Mouse (Mus musculus): Measurements from ENCODE around the gene Mark1. TPM values are rescaled to one million over a fixed set of nuclear protein-coding genes. Genes with fewer than 3 reads are reported as not detected.

The Mark1 gene
- polyA plus RNA-seq, 1 experiment = 21.2 TPM

GRCm38 (mm10) chr1:184905371-184905770 lies 94.0 kb downstream of the Mark1 start:
- Histone ChIP-seq H3K4me1 (ENCODE audit: control insufficient read depth, insufficient read depth, low read length) (no peaks in the 10 kb centered on the region), H3K27ac (ENCODE audit: insufficient read depth, low read length) (no peak overlapping the region), H3K4me3 (ENCODE audit: insufficient read depth, low read length) (no peak overlapping the region)
- TF ChIP-seq CTCF (IDR thresholded peaks at IDR 0.05; ENCODE audit: borderline replicate concordance, insufficient read depth, low read length) (no peak), POLR2A (IDR thresholded peaks at IDR 0.05; ENCODE audit: low read depth, low read length) (no peak)

- Histone ChIP-seq H3K4me1 (ENCODE audit: control insufficient read depth, insufficient read depth, low read length) (no peaks in the 10 kb centered on the region), H3K4me3 (ENCODE audit: insufficient read depth, low read length) (no peak overlapping the region), H3K27ac (ENCODE audit: insufficient read depth, low read length) (no peak overlapping the region)
- no peak for TF ChIP-seq CTCF (IDR thresholded peaks at IDR 0.05; ENCODE audit: borderline replicate concordance, insufficient read depth, low read length)
- TF ChIP-seq POLR2A (IDR thresholded peaks at IDR 0.05; ENCODE audit: low read depth, low read length) = no peak
Measured at GRCm38 (mm10) chr1:184903697-184904096, 95.7 kb downstream of the Mark1 start.

GRCm38 (mm10) chr1:184902886-184903285 lies 96.5 kb downstream of the Mark1 start:
- Histone ChIP-seq H3K4me1 (ENCODE audit: control insufficient read depth, insufficient read depth, low read length) (no peaks in the 10 kb centered on the region), H3K27ac (ENCODE audit: insufficient read depth, low read length) (no peak overlapping the region), H3K4me3 (ENCODE audit: insufficient read depth, low read length) (no peak overlapping the region)
- TF ChIP-seq CTCF (IDR thresholded peaks at IDR 0.05; ENCODE audit: borderline replicate concordance, insufficient read depth, low read length) = no peak
- TF ChIP-seq POLR2A (IDR thresholded peaks at IDR 0.05; ENCODE audit: low read depth, low read length) = no peak

GRCm38 (mm10) chr1:184897350-184897749 lies 102.0 kb downstream of the Mark1 start:
- no peak for TF ChIP-seq CTCF (IDR thresholded peaks at IDR 0.05; ENCODE audit: borderline replicate concordance, insufficient read depth, low read length)
- no peak for TF ChIP-seq POLR2A (IDR thresholded peaks at IDR 0.05; ENCODE audit: low read depth, low read length)
- Histone ChIP-seq H3K4me1 (ENCODE audit: control insufficient read depth, insufficient read depth, low read length) (no peaks in the 10 kb centered on the region), H3K27ac (ENCODE audit: insufficient read depth, low read length) (no peak overlapping the region), H3K4me3 (ENCODE audit: insufficient read depth, low read length) (no peak overlapping the region)

GRCm38 (mm10) chr1:184891998-184892397 lies 107.4 kb downstream of the Mark1 start:
- no peak overlapping the region for H3K4me3 ChIP-seq (ENCODE audit: insufficient read depth, low read length)
- TF ChIP-seq POLR2A (IDR thresholded peaks at IDR 0.05; ENCODE audit: low read depth, low read length) = no peak
- TF ChIP-seq CTCF (IDR thresholded peaks at IDR 0.05; ENCODE audit: borderline replicate concordance, insufficient read depth, low read length) = no peak
- H3K27ac ChIP-seq (ENCODE audit: insufficient read depth, low read length) = no peak overlapping the region
- no peaks in the 10 kb centered on the region for H3K4me1 ChIP-seq (ENCODE audit: control insufficient read depth, insufficient read depth, low read length)

- no peak overlapping the region for H3K27ac ChIP-seq (ENCODE audit: insufficient read depth, low read length)
- no peak for TF ChIP-seq POLR2A (IDR thresholded peaks at IDR 0.05; ENCODE audit: low read depth, low read length)
- H3K4me1 ChIP-seq (ENCODE audit: control insufficient read depth, insufficient read depth, low read length) = no peaks in the 10 kb centered on the region
- H3K4me3 ChIP-seq (ENCODE audit: insufficient read depth, low read length) = no peak overlapping the region
Measured at GRCm38 (mm10) chr1:184889454-184889853, 109.9 kb downstream of the Mark1 start.

- no peaks in the 10 kb centered on the region for H3K4me1 ChIP-seq (ENCODE audit: control insufficient read depth, insufficient read depth, low read length)
- no peak overlapping the region for H3K4me3 ChIP-seq (ENCODE audit: insufficient read depth, low read length)
- TF ChIP-seq CTCF (IDR thresholded peaks at IDR 0.05; ENCODE audit: borderline replicate concordance, insufficient read depth, low read length) = no peak
- TF ChIP-seq POLR2A (IDR thresholded peaks at IDR 0.05; ENCODE audit: low read depth, low read length) = no peak
- no peak overlapping the region for H3K27ac ChIP-seq (ENCODE audit: insufficient read depth, low read length)
Measured at GRCm38 (mm10) chr1:184886160-184886559, 113.2 kb downstream of the Mark1 start.

- peak within 1 kb of the TSS; percentile 24 for H3K4me3 ChIP-seq (ENCODE audit: insufficient read depth, low read length)
- no peaks in the 10 kb centered on the region for H3K4me1 ChIP-seq (ENCODE audit: control insufficient read depth, insufficient read depth, low read length)
- H3K27ac ChIP-seq (ENCODE audit: insufficient read depth, low read length) = no peak within 1 kb of the TSS
- no peak for TF ChIP-seq CTCF (IDR thresholded peaks at IDR 0.05; ENCODE audit: borderline replicate concordance, insufficient read depth, low read length)
- no peak for TF ChIP-seq POLR2A (IDR thresholded peaks at IDR 0.05; ENCODE audit: low read depth, low read length)
Measured at GRCm38 (mm10) chr1:184882281-184883268, 116.8 kb downstream of the Mark1 start, which contains the start of gene C130074G19Rik. TSS of gene C130074G19Rik (minus strand) at chr1:184883218.

- Histone ChIP-seq H3K4me1 (ENCODE audit: control insufficient read depth, insufficient read depth, low read length) (no peaks in the 10 kb centered on the region), H3K27ac (ENCODE audit: insufficient read depth, low read length) (no peak overlapping the region), H3K4me3 (ENCODE audit: insufficient read depth, low read length) (no peak overlapping the region)
- TF ChIP-seq POLR2A (IDR thresholded peaks at IDR 0.05; ENCODE audit: low read depth, low read length) = no peak
- TF ChIP-seq CTCF (IDR thresholded peaks at IDR 0.05; ENCODE audit: borderline replicate concordance, insufficient read depth, low read length) = no peak
Measured at GRCm38 (mm10) chr1:184881861-184882260, 117.5 kb downstream of the Mark1 start.

GRCm38 (mm10) chr1:184881211-184881610 lies 118.2 kb downstream of the Mark1 start:
- no peaks in the 10 kb centered on the region for H3K4me1 ChIP-seq (ENCODE audit: control insufficient read depth, insufficient read depth, low read length)
- H3K4me3 ChIP-seq (ENCODE audit: insufficient read depth, low read length) = no peak overlapping the region
- H3K27ac ChIP-seq (ENCODE audit: insufficient read depth, low read length) = no peak overlapping the region
- no peak for TF ChIP-seq POLR2A (IDR thresholded peaks at IDR 0.05; ENCODE audit: low read depth, low read length)
- no peak for TF ChIP-seq CTCF (IDR thresholded peaks at IDR 0.05; ENCODE audit: borderline replicate concordance, insufficient read depth, low read length)

Measured in embryonic fibroblast, embryonic 13.5 days (primary cell).